Mouse (Mus musculus) heart, embryonic 12.5 days (tissue): Measurements from ENCODE around the gene Pde4d. TPM values are rescaled to one million over a fixed set of nuclear protein-coding genes. Genes with fewer than 3 reads are reported as not detected.

Experiments used
- ATAC-seq: fragments of 200-750 bp; cut with Nextera tagmentation; 2 replicates; pipeline ENCODE4 v1.8.0; 2017; ENCODE audit warnings: moderate TSS enrichment, moderate library complexity; ENCODE audit not compliant: insufficient number of reproducible peaks, low FRiP score
- H3K27ac ChIP-seq: fragments of 300-500 bp; sonication (generic); 2 replicates; pipeline ENCODE4 v1.5.1; 2016; ENCODE audit warnings: mild to moderate bottlenecking, moderate library complexity; ENCODE audit not compliant: poor library complexity, severe bottlenecking
- H3K27me3 ChIP-seq: fragments of 300-500 bp; sonication (generic); replicated peaks from 2 replicates; pipeline ENCODE4 v1.6.1; 2016; ENCODE audit warnings: mild to moderate bottlenecking, moderate library complexity
- H3K36me3 ChIP-seq: fragments of 300-500 bp; sonication (generic); 2 replicates; pipeline ENCODE4 v1.6.1; 2016; ENCODE audit warnings: mild to moderate bottlenecking, moderate library complexity
- H3K4me1 ChIP-seq: fragments of 300-500 bp; sonication (generic); replicated peaks from 2 replicates; pipeline ENCODE4 v1.6.1; 2016; ENCODE audit warnings: mild to moderate bottlenecking
- H3K4me2 ChIP-seq: fragments of 300-500 bp; sonication (generic); 2 replicates; pipeline ENCODE4 v1.6.1; 2016; ENCODE audit warnings: mild to moderate bottlenecking, moderate library complexity
- H3K4me3 ChIP-seq: fragments of 300-500 bp; sonication (generic); 2 replicates; pipeline ENCODE4 v1.5.1; 2016; ENCODE audit warnings: mild to moderate bottlenecking
- H3K9ac ChIP-seq: fragments of 300-500 bp; sonication (generic); 2 replicates; pipeline ENCODE4 v1.6.1; 2016; ENCODE audit warnings: mild to moderate bottlenecking, moderate library complexity
- H3K9me3 ChIP-seq: fragments of 300-500 bp; sonication (generic); replicated peaks from 2 replicates; pipeline ENCODE4 v1.6.1; 2016; ENCODE audit warnings: mild to moderate bottlenecking, moderate library complexity
- WGBS: fragments of 180-500 bp; shearing (Covaris S2); methylation state at CpG from one replicate; pipeline ENCODE4 v1.1.7; 2016; 5-methylcytosine and 5-hydroxymethylcytosine counted together
- polyA plus RNA-seq: library from polyadenylated mRNA; unstranded; fragments of >200 nt; fragmentation: Nextera tagmentation; extraction: Ambion mirVana; gene quantifications from 2 replicates; pipeline ENCODE4 v1.2.1, GENCODE M21; 2016

Pde4d gene
- polyA plus RNA-seq, 1 experiment from 2014 or later: 34.2 TPM

GRCm38 (mm10) chr13:109778297-109778835, 1328.6 kb downstream of the Pde4d start:
- WGBS: 55% methylated on average over 9 of the region's 9 CpGs
- no peaks in the 10 kb centered on the region for H3K36me3 ChIP-seq
- ATAC-seq: no peak
- H3K4me2 ChIP-seq: no peak overlapping the region
- no peak overlapping the region for H3K27ac ChIP-seq
- H3K4me3 ChIP-seq: no peak overlapping the region
- H3K4me1 ChIP-seq: peaks cover 20% of the 10 kb centered on the region
- no peaks in the 10 kb centered on the region for H3K27me3 ChIP-seq
- no peak overlapping the region for H3K9ac ChIP-seq
- no peaks in the 10 kb centered on the region for H3K9me3 ChIP-seq

DNA sequence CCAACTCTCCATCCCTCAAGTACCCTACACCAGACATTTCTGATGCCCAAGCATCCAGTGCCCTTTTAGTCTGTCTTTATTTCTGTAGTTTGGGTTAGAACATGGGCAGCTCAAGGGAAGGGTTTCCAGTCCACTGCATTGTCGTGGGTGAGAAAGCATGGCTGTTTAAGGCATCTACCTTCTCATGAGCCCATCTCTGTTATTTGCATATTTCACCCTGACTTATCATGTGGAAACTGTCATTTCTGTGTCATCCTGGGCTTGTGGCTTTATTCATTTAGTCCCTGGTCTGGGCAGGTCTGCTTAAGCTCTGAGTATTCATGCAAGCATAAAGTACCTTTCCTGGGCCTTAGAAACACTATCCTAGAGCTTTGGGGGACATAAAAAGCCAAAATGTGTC, 1331.7 kb downstream of the Pde4d start:
- Histone ChIP-seq H3K4me2 (no peak overlapping the region), H3K9me3 (no peaks in the 10 kb centered on the region), H3K27ac (no peak overlapping the region), H3K4me1 (peaks cover 8% of the 10 kb centered on the region; the same call in 1 of the 2 replicates), H3K4me3 (no peak overlapping the region), H3K9ac (no peak overlapping the region), H3K36me3 (no peaks in the 10 kb centered on the region; the same call in 1 of the 2 replicates), H3K27me3 (no peaks in the 10 kb centered on the region)
- 91% methylated on average over 1 of the region's 1 CpGs for WGBS
- ATAC-seq: no peak

- Histone ChIP-seq H3K27ac (no peak overlapping the region), H3K4me3 (no peak overlapping the region), H3K4me1 (peaks cover 7% of the 10 kb centered on the region; the same call in 1 of the 2 replicates), H3K27me3 (no peaks in the 10 kb centered on the region), H3K9me3 (no peaks in the 10 kb centered on the region), H3K9ac (no peak overlapping the region), H3K4me2 (no peak overlapping the region), H3K36me3 (peaks cover 3% of the 10 kb centered on the region)
- WGBS: 82% methylated on average over 4 of the region's 4 CpGs
- ATAC-seq: no peak
These were observed 1338.9 kb downstream of the Pde4d start for GRCm38 (mm10) chr13:109788604-109789003.

- H3K4me2 ChIP-seq: no peak overlapping the region
- H3K4me3 ChIP-seq: no peak overlapping the region
- no peak overlapping the region for H3K27ac ChIP-seq
- peaks cover 3% of the 10 kb centered on the region for H3K36me3 ChIP-seq
- no peak overlapping the region for H3K9ac ChIP-seq
- ATAC-seq: no peak
- H3K9me3 ChIP-seq: no peaks in the 10 kb centered on the region
- H3K4me1 ChIP-seq: peaks cover 7% of the 10 kb centered on the region; the same call in 1 of the 2 replicates
- no peaks in the 10 kb centered on the region for H3K27me3 ChIP-seq
- 73% methylated on average over 4 of the region's 4 CpGs for WGBS
These were observed 1339.4 kb downstream of the Pde4d start for GRCm38 (mm10) chr13:109789151-109789550.

- Histone ChIP-seq H3K27ac (no peak overlapping the region), H3K9ac (no peak overlapping the region), H3K4me3 (no peak overlapping the region), H3K4me2 (no peak overlapping the region), H3K36me3 (peaks cover 3% of the 10 kb centered on the region), H3K4me1 (peaks cover 7% of the 10 kb centered on the region; the same call in 1 of the 2 replicates), H3K9me3 (no peaks in the 10 kb centered on the region), H3K27me3 (no peaks in the 10 kb centered on the region)
- 87% methylated on average over 8 of the region's 8 CpGs for WGBS
- no peak for ATAC-seq
These were observed 1340.4 kb downstream of the Pde4d start for GRCm38 (mm10) chr13:109790045-109790715.

DNA sequence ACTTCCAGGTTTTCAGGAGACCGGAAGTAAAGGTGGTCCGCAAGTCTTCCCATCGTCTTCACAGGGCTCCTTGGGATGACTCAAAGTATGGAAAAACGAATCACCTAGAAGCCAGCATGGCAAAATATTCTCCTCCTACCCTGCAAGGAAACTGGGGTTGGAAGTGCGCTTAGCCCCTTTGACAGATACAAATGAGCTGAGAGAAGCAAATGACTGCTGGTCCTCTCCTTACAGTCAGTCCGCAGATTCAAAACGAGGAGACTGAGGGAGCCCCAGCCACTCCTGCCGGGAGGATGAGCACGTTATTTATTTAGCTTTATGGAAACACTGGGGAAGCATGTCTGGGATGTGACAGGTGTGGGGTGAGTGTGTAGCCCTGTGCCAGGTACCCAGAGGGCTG, 1344.2 kb downstream of the Pde4d start:
- no peak for ATAC-seq
- no peaks in the 10 kb centered on the region for H3K9me3 ChIP-seq
- H3K4me1 ChIP-seq: peaks cover 7% of the 10 kb centered on the region; the same call in 1 of the 2 replicates
- WGBS: 67% methylated on average over 9 of the region's 9 CpGs
- H3K4me2 ChIP-seq: no peak overlapping the region
- H3K27me3 ChIP-seq: no peaks in the 10 kb centered on the region
- no peak overlapping the region for H3K9ac ChIP-seq
- H3K36me3 ChIP-seq: no peaks in the 10 kb centered on the region; the same call in 1 of the 2 replicates
- H3K4me3 ChIP-seq: no peak overlapping the region
- H3K27ac ChIP-seq: no peak overlapping the region

DNA sequence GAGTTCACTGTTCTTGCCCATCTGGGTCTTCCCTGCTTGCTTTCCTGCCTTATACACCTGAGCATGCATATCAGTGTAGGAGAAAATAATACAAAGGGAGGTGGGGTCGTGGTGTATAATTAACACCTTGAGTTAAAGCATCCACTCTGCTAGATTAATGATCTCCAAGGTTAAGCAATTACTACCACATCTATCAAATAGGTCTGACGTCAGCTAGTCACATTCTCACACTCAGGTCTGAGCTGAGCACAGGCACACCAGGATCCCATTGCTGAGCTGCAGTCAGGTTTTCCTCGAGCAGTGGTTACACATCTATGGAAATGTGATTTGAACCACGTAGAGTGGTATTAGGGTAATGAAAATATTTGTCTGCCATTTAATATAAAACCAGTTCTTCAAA, 1348.9 kb downstream of the Pde4d start:
- Histone ChIP-seq H3K4me1 (no peaks in the 10 kb centered on the region), H3K4me2 (no peak overlapping the region), H3K36me3 (no peaks in the 10 kb centered on the region), H3K9ac (no peak overlapping the region), H3K27me3 (no peaks in the 10 kb centered on the region), H3K27ac (no peak overlapping the region), H3K4me3 (no peak overlapping the region), H3K9me3 (no peaks in the 10 kb centered on the region)
- ATAC-seq: no peak
- 78% methylated on average over 4 of the region's 4 CpGs for WGBS

DNA sequence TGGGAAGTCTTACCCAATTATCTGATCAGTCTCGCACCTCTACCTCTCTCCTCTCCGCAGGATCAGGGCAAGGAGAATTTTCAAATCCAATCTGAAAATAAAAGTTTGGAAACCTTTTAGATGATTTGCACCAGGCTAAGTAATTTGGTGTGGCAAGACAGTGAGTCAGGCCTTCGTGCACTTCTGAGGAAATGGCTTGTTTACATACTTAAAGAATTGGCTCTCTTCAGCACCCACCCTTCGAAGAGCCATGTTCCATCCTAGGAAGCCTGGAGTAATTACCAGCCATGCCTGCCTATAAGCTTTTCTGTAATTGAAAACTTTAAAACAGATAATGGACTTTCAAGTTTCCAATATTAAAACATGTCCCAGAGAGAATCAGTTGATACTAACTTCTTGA, 1352.5 kb downstream of the Pde4d start:
- 47% methylated on average over 4 of the region's 4 CpGs for WGBS
- H3K4me1 ChIP-seq: peaks cover 12% of the 10 kb centered on the region
- ATAC-seq: no peak
- no peak overlapping the region for H3K27ac ChIP-seq
- H3K9ac ChIP-seq: no peak overlapping the region
- no peaks in the 10 kb centered on the region for H3K36me3 ChIP-seq
- H3K9me3 ChIP-seq: no peaks in the 10 kb centered on the region
- no peaks in the 10 kb centered on the region for H3K27me3 ChIP-seq
- no peak overlapping the region for H3K4me3 ChIP-seq
- H3K4me2 ChIP-seq: no peak overlapping the region

GRCm38 (mm10) chr13:109806193-109806966, 1356.6 kb downstream of the Pde4d start:
- Histone ChIP-seq H3K36me3 (no peaks in the 10 kb centered on the region), H3K9ac (no peak overlapping the region), H3K4me3 (no peak overlapping the region), H3K27ac (no peak overlapping the region), H3K4me1 (peaks cover 23% of the 10 kb centered on the region), H3K4me2 (no peak overlapping the region), H3K9me3 (no peaks in the 10 kb centered on the region), H3K27me3 (no peaks in the 10 kb centered on the region)
- 89% methylated on average over 5 of the region's 5 CpGs for WGBS
- no peak for ATAC-seq

DNA sequence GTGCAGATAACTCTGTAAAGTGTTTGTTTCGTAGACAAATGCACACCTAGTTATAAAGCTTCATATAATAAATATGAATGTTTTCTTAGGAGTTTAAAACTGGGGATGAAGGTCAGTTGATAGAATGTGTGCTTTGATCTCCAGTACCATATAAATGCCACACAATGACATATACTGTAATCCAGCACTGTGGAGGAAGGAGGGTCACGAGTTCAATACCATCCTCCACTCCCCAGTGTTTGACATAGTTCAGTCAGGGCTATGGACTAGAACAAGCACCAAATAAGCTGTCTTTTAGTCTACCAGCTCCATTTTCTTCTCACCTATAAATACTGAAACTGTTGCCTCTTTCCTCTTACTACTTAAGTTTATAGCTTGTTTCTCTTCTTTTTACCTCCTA, 1357.3 kb downstream of the Pde4d start:
- 81% methylated on average over 2 of the region's 2 CpGs for WGBS
- peaks cover 24% of the 10 kb centered on the region for H3K4me1 ChIP-seq
- H3K4me3 ChIP-seq: no peak overlapping the region
- H3K9ac ChIP-seq: no peak overlapping the region
- H3K36me3 ChIP-seq: no peaks in the 10 kb centered on the region
- no peak overlapping the region for H3K4me2 ChIP-seq
- no peaks in the 10 kb centered on the region for H3K27me3 ChIP-seq
- H3K27ac ChIP-seq: no peak overlapping the region
- ATAC-seq: no peak
- no peaks in the 10 kb centered on the region for H3K9me3 ChIP-seq

DNA sequence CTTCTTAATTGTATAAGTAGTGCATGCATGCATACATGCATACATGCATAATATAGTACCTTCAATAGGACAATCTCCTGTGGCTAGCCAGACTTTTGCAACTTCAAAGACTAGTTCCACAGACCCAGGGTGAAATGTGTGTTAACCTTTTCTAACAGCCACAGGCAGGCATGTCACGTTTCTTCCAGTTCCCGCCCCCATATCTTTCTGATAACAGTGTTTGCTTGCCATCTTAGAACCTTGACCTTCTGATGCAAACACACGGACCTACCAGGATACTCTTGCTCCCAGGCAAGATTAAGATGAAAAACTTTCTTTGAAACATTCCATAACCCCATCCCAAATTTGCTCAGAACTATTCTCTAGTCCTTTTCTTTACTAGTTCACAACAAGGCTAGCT, 1357.7 kb downstream of the Pde4d start:
- ATAC-seq: no peak
- 10% methylated on average over 3 of the region's 3 CpGs for WGBS
- no peaks in the 10 kb centered on the region for H3K9me3 ChIP-seq
- H3K27ac ChIP-seq: no peak overlapping the region
- no peak overlapping the region for H3K4me2 ChIP-seq
- no peak overlapping the region for H3K4me3 ChIP-seq
- peaks cover 28% of the 10 kb centered on the region for H3K4me1 ChIP-seq
- H3K9ac ChIP-seq: no peak overlapping the region
- H3K27me3 ChIP-seq: no peaks in the 10 kb centered on the region
- H3K36me3 ChIP-seq: no peaks in the 10 kb centered on the region
